Mouse (Mus musculus): ENCODE data around the gene Sf3b4. TPM values are rescaled to one million over a fixed set of nuclear protein-coding genes. Genes with fewer than 3 reads are reported as not detected.

Gene Sf3b4
- polyA plus RNA-seq, 1 experiment from 2014 or later: 220 TPM

GRCm38 (mm10) chr3:96152611-96153010, 19.5 kb upstream of the Sf3b4 start:
- Histone ChIP-seq H3K27ac (ENCODE audit: low read depth, low read length) (no peak overlapping the region), H3K4me3 (ENCODE audit: low read depth, low read length) (no peak overlapping the region), H3K9me3 (ENCODE audit: control insufficient read depth, low read length) (no peaks in the 10 kb centered on the region), H3K27me3 (replicated peaks; ENCODE audit: control insufficient read depth, insufficient read depth, low read length) (no peaks in the 10 kb centered on the region), H3K4me2 (no peak overlapping the region), H3K4me1 (replicated peaks; ENCODE audit: control insufficient read depth, insufficient read depth, low read length) (no peaks in the 10 kb centered on the region), H3K36me3 (ENCODE audit: control insufficient read depth, insufficient read depth, low read length) (peaks cover 21% of the 10 kb centered on the region), H3K9ac (ENCODE audit: low read depth, low read length) (no peak overlapping the region)
- WGBS: 91% methylated on average over 5 of the region's 5 CpGs
- DNase-seq (ENCODE audit: low spot score) (no peak), ATAC-seq (replicated peaks; ENCODE audit: low FRiP score) (no peak)

- Histone ChIP-seq H3K27me3 (replicated peaks; ENCODE audit: control insufficient read depth, insufficient read depth, low read length) (0 out of 2 replicates have a peak, but pooled peaks cover 2% of the 10 kb centered on the region), H3K36me3 (ENCODE audit: control insufficient read depth, insufficient read depth, low read length) (peaks cover 21% of the 10 kb centered on the region), H3K9me3 (ENCODE audit: control insufficient read depth, low read length) (no peaks in the 10 kb centered on the region), H3K4me3 (ENCODE audit: low read depth, low read length) (no peak overlapping the region), H3K4me1 (replicated peaks; ENCODE audit: control insufficient read depth, insufficient read depth, low read length) (peaks cover 7% of the 10 kb centered on the region), H3K9ac (ENCODE audit: low read depth, low read length) (no peak overlapping the region), H3K4me2 (no peak overlapping the region), H3K27ac (ENCODE audit: low read depth, low read length) (no peak overlapping the region)
- 83% methylated on average over 8 of the region's 8 CpGs for WGBS
- ATAC-seq (replicated peaks; ENCODE audit: low FRiP score) (no peak), DNase-seq (ENCODE audit: low spot score) (no peak)
Observed at GRCm38 (mm10) chr3:96155501-96155900, 16.6 kb upstream of the Sf3b4 start.

GRCm38 (mm10) chr3:96159820-96160219, 12.3 kb upstream of the Sf3b4 start:
- 69% methylated on average over 4 of the region's 4 CpGs for WGBS
- Histone ChIP-seq H3K27ac (ENCODE audit: low read depth, low read length) (0 out of 2 replicates have a peak overlapping the region, but pooled peaks have one; percentile 1), H3K4me2 (no peak overlapping the region), H3K4me1 (replicated peaks; ENCODE audit: control insufficient read depth, insufficient read depth, low read length) (peaks cover 11% of the 10 kb centered on the region), H3K9ac (ENCODE audit: low read depth, low read length) (no peak overlapping the region), H3K4me3 (ENCODE audit: low read depth, low read length) (no peak overlapping the region), H3K27me3 (replicated peaks; ENCODE audit: control insufficient read depth, insufficient read depth, low read length) (peaks cover 25% of the 10 kb centered on the region), H3K9me3 (ENCODE audit: control insufficient read depth, low read length) (no peaks in the 10 kb centered on the region), H3K36me3 (ENCODE audit: control insufficient read depth, insufficient read depth, low read length) (peaks cover 3% of the 10 kb centered on the region; the same call in 1 of the 2 replicates)
- no peak for DNase-seq (ENCODE audit: low spot score)
- no peak for ATAC-seq (replicated peaks; ENCODE audit: low FRiP score)

GRCm38 (mm10) chr3:96160222-96160802, 11.8 kb upstream of the Sf3b4 start:
- DNase-seq (ENCODE audit: low spot score): no peak
- peak overlapping the region; percentile 65 for H3K4me2 ChIP-seq
- 0 out of 2 replicates have a peak, but pooled peaks cover 3% of the 10 kb centered on the region for H3K36me3 ChIP-seq (ENCODE audit: control insufficient read depth, insufficient read depth, low read length)
- peak overlapping the region; percentile 20; the same call in 1 of the 2 replicates for H3K27ac ChIP-seq (ENCODE audit: low read depth, low read length)
- ATAC-seq (replicated peaks; ENCODE audit: low FRiP score): no peak; the same call in 1 of the 2 replicates
- no peak overlapping the region for H3K9ac ChIP-seq (ENCODE audit: low read depth, low read length)
- peaks cover 11% of the 10 kb centered on the region for H3K4me1 ChIP-seq (replicated peaks; ENCODE audit: control insufficient read depth, insufficient read depth, low read length)
- H3K4me3 ChIP-seq (ENCODE audit: low read depth, low read length): no peak overlapping the region
- no peaks in the 10 kb centered on the region for H3K9me3 ChIP-seq (ENCODE audit: control insufficient read depth, low read length)
- 45% methylated on average over 4 of the region's 4 CpGs for WGBS
- peaks cover 25% of the 10 kb centered on the region for H3K27me3 ChIP-seq (replicated peaks; ENCODE audit: control insufficient read depth, insufficient read depth, low read length)

GRCm38 (mm10) chr3:96160803-96161516, 11.2 kb upstream of the Sf3b4 start:
- 5% methylated on average over 12 of the region's 12 CpGs for WGBS
- peaks cover 25% of the 10 kb centered on the region for H3K27me3 ChIP-seq (replicated peaks; ENCODE audit: control insufficient read depth, insufficient read depth, low read length)
- DNase-seq (ENCODE audit: low spot score) (no peak), ATAC-seq (replicated peaks; ENCODE audit: low FRiP score) (peak; percentile 53)
- no peaks in the 10 kb centered on the region for H3K9me3 ChIP-seq (ENCODE audit: control insufficient read depth, low read length)
- H3K4me2 ChIP-seq: peak overlapping the region; percentile 65
- peaks cover 11% of the 10 kb centered on the region for H3K4me1 ChIP-seq (replicated peaks; ENCODE audit: control insufficient read depth, insufficient read depth, low read length)
- H3K36me3 ChIP-seq (ENCODE audit: control insufficient read depth, insufficient read depth, low read length): 0 out of 2 replicates have a peak, but pooled peaks cover under 1% of the 10 kb centered on the region
- peak overlapping the region; percentile 30; the same call in 1 of the 2 replicates for H3K27ac ChIP-seq (ENCODE audit: low read depth, low read length)
- H3K9ac ChIP-seq (ENCODE audit: low read depth, low read length): peak overlapping the region; percentile 5; the same call in 1 of the 2 replicates
- peak overlapping the region; percentile 45 for H3K4me3 ChIP-seq (ENCODE audit: low read depth, low read length)

GRCm38 (mm10) chr3:96161869-96162840, 10.0 kb upstream of the Sf3b4 start, which contains the start of gene Mtmr11:
Gene Mtmr11, plus strand, starts transcription at chr3:96162004.
- H3K27ac ChIP-seq (ENCODE audit: low read depth, low read length): peak within 1 kb of the TSS; percentile 30; the same call in 1 of the 2 replicates
- H3K4me2 ChIP-seq: peak within 1 kb of the TSS; percentile 65
- H3K9me3 ChIP-seq (ENCODE audit: control insufficient read depth, low read length): no peaks in the 10 kb centered on the region
- 11% methylated on average over 16 of the region's 16 CpGs for WGBS
- peak within 1 kb of the TSS; percentile 54 for H3K9ac ChIP-seq (ENCODE audit: low read depth, low read length)
- H3K4me1 ChIP-seq (replicated peaks; ENCODE audit: control insufficient read depth, insufficient read depth, low read length): peaks cover 11% of the 10 kb centered on the region
- H3K36me3 ChIP-seq (ENCODE audit: control insufficient read depth, insufficient read depth, low read length): no peaks in the 10 kb centered on the region
- H3K27me3 ChIP-seq (replicated peaks; ENCODE audit: control insufficient read depth, insufficient read depth, low read length): peaks cover 25% of the 10 kb centered on the region
- no peak for ATAC-seq (replicated peaks; ENCODE audit: low FRiP score)
- H3K4me3 ChIP-seq (ENCODE audit: low read depth, low read length): peak within 1 kb of the TSS; percentile 45
- no peak for DNase-seq (ENCODE audit: low spot score)

- 87% methylated on average over 6 of the region's 6 CpGs for WGBS
- no peak overlapping the region for H3K4me3 ChIP-seq (ENCODE audit: low read depth, low read length)
- ATAC-seq (replicated peaks; ENCODE audit: low FRiP score) (no peak), DNase-seq (ENCODE audit: low spot score) (no peak)
- no peak overlapping the region for H3K4me2 ChIP-seq
- H3K27ac ChIP-seq (ENCODE audit: low read depth, low read length): no peak overlapping the region
- no peaks in the 10 kb centered on the region for H3K36me3 ChIP-seq (ENCODE audit: control insufficient read depth, insufficient read depth, low read length)
- H3K9ac ChIP-seq (ENCODE audit: low read depth, low read length): no peak overlapping the region
- peaks cover 11% of the 10 kb centered on the region for H3K4me1 ChIP-seq (replicated peaks; ENCODE audit: control insufficient read depth, insufficient read depth, low read length)
- H3K27me3 ChIP-seq (replicated peaks; ENCODE audit: control insufficient read depth, insufficient read depth, low read length): peaks cover 25% of the 10 kb centered on the region
- H3K9me3 ChIP-seq (ENCODE audit: control insufficient read depth, low read length): no peaks in the 10 kb centered on the region
Observed at GRCm38 (mm10) chr3:96163040-96163439, 9.1 kb upstream of the Sf3b4 start.

GRCm38 (mm10) chr3:96168466-96169158, 3.5 kb upstream of the Sf3b4 start:
- Histone ChIP-seq H3K27me3 (replicated peaks; ENCODE audit: control insufficient read depth, insufficient read depth, low read length) (peaks cover 1% of the 10 kb centered on the region; the same call in 1 of the 2 replicates), H3K9me3 (ENCODE audit: control insufficient read depth, low read length) (no peaks in the 10 kb centered on the region), H3K4me3 (ENCODE audit: low read depth, low read length) (no peak overlapping the region), H3K36me3 (ENCODE audit: control insufficient read depth, insufficient read depth, low read length) (peaks cover 3% of the 10 kb centered on the region; the same call in 1 of the 2 replicates), H3K27ac (ENCODE audit: low read depth, low read length) (no peak overlapping the region), H3K4me1 (replicated peaks; ENCODE audit: control insufficient read depth, insufficient read depth, low read length) (peaks cover 6% of the 10 kb centered on the region), H3K4me2 (no peak overlapping the region), H3K9ac (ENCODE audit: low read depth, low read length) (no peak overlapping the region)
- no peak for DNase-seq (ENCODE audit: low spot score)
- WGBS: 75% methylated on average over 12 of the region's 12 CpGs
- no peak for ATAC-seq (replicated peaks; ENCODE audit: low FRiP score)
